Mouse (Mus musculus): ENCODE measurements around the gene Fgfr2. TPM values are rescaled to one million over a fixed set of nuclear protein-coding genes. Genes with fewer than 3 reads are reported as not detected.

Fgfr2 gene
- polyA plus RNA-seq, 1 experiment, result 1.7 TPM

- H3K36me3 ChIP-seq (ENCODE audit: control insufficient read depth, insufficient read depth), result no peaks in the 10 kb centered on the region
- no peaks in the 10 kb centered on the region for H3K79me3 ChIP-seq (ENCODE audit: low read depth)
- no peak overlapping the region for H3ac ChIP-seq (ENCODE audit: control insufficient read depth, insufficient read length, low read depth)
- H3K79me2 ChIP-seq (ENCODE audit: control insufficient read depth, insufficient read depth), result no peaks in the 10 kb centered on the region
- no peak for TF ChIP-seq CEBPB (IDR thresholded peaks at IDR 0.05; ENCODE audit: low read depth)
- TF ChIP-seq CTCF (IDR thresholded peaks at IDR 0.05; ENCODE audit: control insufficient read depth, insufficient read depth, insufficient read length), result no peak
- TF ChIP-seq USF1 (IDR thresholded peaks at IDR 0.05; ENCODE audit: low read depth), result peak; percentile 66
- peak; percentile 55 for TF ChIP-seq MAX (IDR thresholded peaks at IDR 0.05)
- no peak for TF ChIP-seq MYOG (IDR thresholded peaks at IDR 0.05; ENCODE audit: control insufficient read depth, extremely low read depth, insufficient read length)
- no peak for TF ChIP-seq FOSL1 (IDR thresholded peaks at IDR 0.05; ENCODE audit: insufficient read depth, low read length, poor library complexity, severe bottlenecking)
- no peak overlapping the region for H3K4me3 ChIP-seq (ENCODE audit: insufficient read depth, poor library complexity, severe bottlenecking)
- no peaks in the 10 kb centered on the region for H3K27me3 ChIP-seq (ENCODE audit: control insufficient read depth, insufficient read depth, insufficient read length)
Observed at GRCm38 (mm10) chr7:132723906-132724305, 399.2 kb downstream of the Fgfr2 start.

DNA sequence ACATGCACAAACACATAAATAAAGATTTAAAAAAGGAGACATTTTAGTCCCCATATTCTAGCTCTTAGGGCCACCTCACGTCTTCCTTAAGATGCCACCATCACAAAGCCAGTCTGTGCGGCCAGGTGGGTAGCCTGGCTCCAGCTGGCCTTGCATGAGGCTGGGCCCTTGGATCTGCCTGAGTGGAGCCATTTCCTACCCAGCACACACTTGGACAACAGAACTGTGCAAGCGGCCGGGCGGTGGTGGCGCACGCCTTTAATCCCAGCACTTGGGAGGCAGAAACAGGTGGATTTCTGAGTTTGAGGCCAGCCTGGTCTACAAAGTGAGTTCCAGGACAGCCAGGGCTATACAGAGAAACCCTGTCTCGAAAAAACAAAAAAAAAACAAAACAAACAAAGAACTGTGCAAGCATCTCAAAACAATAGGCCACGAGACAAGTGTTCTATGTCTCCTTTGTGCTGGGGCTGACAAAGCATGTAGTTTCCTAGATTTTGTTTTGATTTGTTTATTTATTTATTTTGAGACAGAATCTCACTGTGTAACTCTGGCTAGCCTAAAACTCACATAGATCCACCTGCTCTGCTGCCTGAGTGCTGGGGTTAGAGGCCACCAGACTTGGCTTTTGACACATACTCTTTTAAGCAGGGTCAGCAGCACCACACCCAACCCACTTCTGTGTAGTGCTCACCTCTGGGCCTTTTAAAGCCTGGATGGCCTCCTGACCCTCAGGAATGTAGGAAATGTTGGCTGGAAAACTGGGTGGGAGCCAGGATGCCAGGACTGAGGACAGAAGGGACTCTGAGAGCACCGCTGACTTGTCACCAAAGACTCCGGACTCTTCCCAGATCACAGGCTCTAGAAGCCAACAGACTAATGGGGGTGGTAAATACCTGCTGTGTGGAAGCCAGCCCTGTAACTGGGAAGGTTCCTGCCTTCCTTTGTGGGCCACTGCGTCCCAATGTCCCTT, 400.5 kb downstream of the Fgfr2 start:
- Histone ChIP-seq H3K27me3 (ENCODE audit: control insufficient read depth, insufficient read depth, insufficient read length) (no peaks in the 10 kb centered on the region), H3K36me3 (ENCODE audit: control insufficient read depth, insufficient read depth) (no peaks in the 10 kb centered on the region), H3ac (ENCODE audit: control insufficient read depth, insufficient read length, low read depth) (no peak overlapping the region), H3K4me3 (ENCODE audit: insufficient read depth, poor library complexity, severe bottlenecking) (no peak overlapping the region), H3K79me2 (ENCODE audit: control insufficient read depth, insufficient read depth) (no peaks in the 10 kb centered on the region), H3K79me3 (ENCODE audit: low read depth) (no peaks in the 10 kb centered on the region)
- TF ChIP-seq USF1 (IDR thresholded peaks at IDR 0.05; ENCODE audit: low read depth) (no peak), MYOD1 (IDR thresholded peaks at IDR 0.05; ENCODE audit: control insufficient read depth, insufficient read length, low read depth) (no peak), CTCF (IDR thresholded peaks at IDR 0.05; ENCODE audit: control insufficient read depth, insufficient read depth, insufficient read length) (no peak), MAX (IDR thresholded peaks at IDR 0.05) (no peak), CEBPB (IDR thresholded peaks at IDR 0.05; ENCODE audit: low read depth) (no peak), MYOG (IDR thresholded peaks at IDR 0.05; ENCODE audit: control insufficient read depth, extremely low read depth, insufficient read length) (no peak), FOSL1 (IDR thresholded peaks at IDR 0.05; ENCODE audit: insufficient read depth, low read length, poor library complexity, severe bottlenecking) (no peak)

DNA sequence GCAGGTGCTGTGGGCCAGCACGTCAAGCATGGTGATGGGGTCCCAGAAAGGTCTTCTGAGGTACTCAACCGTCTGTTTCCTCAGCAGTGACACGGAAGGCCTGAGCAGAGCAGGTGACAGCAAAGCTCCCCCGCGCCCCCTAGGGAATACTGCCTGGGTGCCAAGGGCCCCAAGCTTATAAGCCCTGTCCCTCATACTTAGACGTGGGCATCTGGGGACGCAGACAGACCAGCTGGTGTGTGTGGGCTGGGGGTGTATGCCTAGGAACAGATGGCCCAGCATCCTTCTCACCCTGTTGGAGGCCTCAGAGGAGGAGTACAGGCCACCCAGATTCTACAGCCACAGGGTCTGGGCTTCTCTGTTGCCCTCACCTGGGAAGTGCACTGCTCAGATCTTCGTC, 402.6 kb downstream of the Fgfr2 start:
- no peaks in the 10 kb centered on the region for H3K27me3 ChIP-seq (ENCODE audit: control insufficient read depth, insufficient read depth, insufficient read length)
- no peaks in the 10 kb centered on the region for H3K79me2 ChIP-seq (ENCODE audit: control insufficient read depth, insufficient read depth)
- no peak overlapping the region for H3K4me3 ChIP-seq (ENCODE audit: insufficient read depth, poor library complexity, severe bottlenecking)
- no peak for TF ChIP-seq MYOD1 (IDR thresholded peaks at IDR 0.05; ENCODE audit: control insufficient read depth, insufficient read length, low read depth)
- no peak for TF ChIP-seq FOSL1 (IDR thresholded peaks at IDR 0.05; ENCODE audit: insufficient read depth, low read length, poor library complexity, severe bottlenecking)
- TF ChIP-seq USF1 (IDR thresholded peaks at IDR 0.05; ENCODE audit: low read depth), result no peak
- TF ChIP-seq MYOG (IDR thresholded peaks at IDR 0.05; ENCODE audit: control insufficient read depth, extremely low read depth, insufficient read length), result no peak
- TF ChIP-seq CEBPB (IDR thresholded peaks at IDR 0.05; ENCODE audit: low read depth), result no peak
- TF ChIP-seq MAX (IDR thresholded peaks at IDR 0.05), result no peak
- TF ChIP-seq CTCF (IDR thresholded peaks at IDR 0.05; ENCODE audit: control insufficient read depth, insufficient read depth, insufficient read length), result no peak
- no peaks in the 10 kb centered on the region for H3K79me3 ChIP-seq (ENCODE audit: low read depth)
- no peak overlapping the region for H3ac ChIP-seq (ENCODE audit: control insufficient read depth, insufficient read length, low read depth)
- no peaks in the 10 kb centered on the region for H3K36me3 ChIP-seq (ENCODE audit: control insufficient read depth, insufficient read depth)

GRCm38 (mm10) chr7:132719570-132719969, 403.6 kb downstream of the Fgfr2 start:
- no peaks in the 10 kb centered on the region for H3K27me3 ChIP-seq (ENCODE audit: control insufficient read depth, insufficient read depth, insufficient read length)
- H3K79me2 ChIP-seq (ENCODE audit: control insufficient read depth, insufficient read depth), result no peaks in the 10 kb centered on the region
- no peaks in the 10 kb centered on the region for H3K79me3 ChIP-seq (ENCODE audit: low read depth)
- no peak overlapping the region for H3K4me3 ChIP-seq (ENCODE audit: insufficient read depth, poor library complexity, severe bottlenecking)
- H3K36me3 ChIP-seq (ENCODE audit: control insufficient read depth, insufficient read depth), result no peaks in the 10 kb centered on the region
- TF ChIP-seq MAX (IDR thresholded peaks at IDR 0.05), result no peak
- TF ChIP-seq FOSL1 (IDR thresholded peaks at IDR 0.05; ENCODE audit: insufficient read depth, low read length, poor library complexity, severe bottlenecking), result peak; percentile 73
- no peak overlapping the region for H3ac ChIP-seq (ENCODE audit: control insufficient read depth, insufficient read length, low read depth)

- H3K36me3 ChIP-seq (ENCODE audit: control insufficient read depth, insufficient read depth), result no peaks in the 10 kb centered on the region
- H3K79me3 ChIP-seq (ENCODE audit: low read depth), result no peaks in the 10 kb centered on the region
- H3ac ChIP-seq (ENCODE audit: control insufficient read depth, insufficient read length, low read depth), result no peak overlapping the region
- no peaks in the 10 kb centered on the region for H3K27me3 ChIP-seq (ENCODE audit: control insufficient read depth, insufficient read depth, insufficient read length)
- no peaks in the 10 kb centered on the region for H3K79me2 ChIP-seq (ENCODE audit: control insufficient read depth, insufficient read depth)
- no peak overlapping the region for H3K4me3 ChIP-seq (ENCODE audit: insufficient read depth, poor library complexity, severe bottlenecking)
- TF ChIP-seq MYOD1 (IDR thresholded peaks at IDR 0.05; ENCODE audit: control insufficient read depth, insufficient read length, low read depth) (no peak), USF1 (IDR thresholded peaks at IDR 0.05; ENCODE audit: low read depth) (no peak), FOSL1 (IDR thresholded peaks at IDR 0.05; ENCODE audit: insufficient read depth, low read length, poor library complexity, severe bottlenecking) (no peak), CEBPB (IDR thresholded peaks at IDR 0.05; ENCODE audit: low read depth) (no peak), CTCF (IDR thresholded peaks at IDR 0.05; ENCODE audit: control insufficient read depth, insufficient read depth, insufficient read length) (no peak)
Observed at GRCm38 (mm10) chr7:132715259-132715658, 407.9 kb downstream of the Fgfr2 start.
